Mouse (Mus musculus) embryonic fibroblast, embryonic 13.5 days (primary cell): Measurements from ENCODE around the gene Ankrd9.

Source experiments
- CTCF ChIP-seq: IDR thresholded peaks from 2 replicates; pipeline ENCODE4 v1.5.1; 2011; ENCODE audit warnings: mild to moderate bottlenecking, control low read depth, low read length, moderate library complexity, borderline replicate concordance; ENCODE audit not compliant: insufficient read depth
- POLR2A ChIP-seq: IDR thresholded peaks from 2 replicates; pipeline ENCODE4 v1.6.1; 2011; ENCODE audit warnings: low read depth, mild to moderate bottlenecking, control low read depth, low read length, moderate library complexity

DNA sequence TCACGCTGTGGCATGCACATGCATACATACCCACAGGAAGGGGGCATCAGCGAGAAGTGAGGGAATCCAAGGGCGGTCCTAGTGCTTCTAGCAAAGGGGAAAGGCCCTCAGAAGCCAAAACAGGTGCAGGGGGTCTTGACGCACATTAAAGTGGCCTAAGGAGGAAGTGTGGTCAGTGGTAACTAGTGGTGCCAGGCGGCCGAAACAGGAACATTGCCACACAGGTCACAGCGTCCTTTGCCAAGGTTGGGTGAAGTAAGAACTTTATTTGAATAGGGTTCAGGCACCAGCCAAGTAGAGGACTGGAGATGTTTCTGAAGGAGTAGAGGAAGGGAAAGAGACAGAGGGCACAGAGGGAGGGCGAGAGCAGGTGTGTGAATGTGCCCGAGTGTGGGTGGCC, 6.3 kb upstream of the Ankrd9 start:
- TF ChIP-seq CTCF (no peak), POLR2A (no peak)
